Mouse (Mus musculus): Measurements from ENCODE around the gene Dera.

- TF ChIP-seq CTCF (IDR thresholded peaks at IDR 0.05; ENCODE audit: borderline replicate concordance, control insufficient read depth, extremely low read depth, insufficient read depth, low read length, poor library complexity) (no peak), POLR2A (IDR thresholded peaks at IDR 0.05; ENCODE audit: control insufficient read depth, extremely low read depth, insufficient read depth, low read length, poor library complexity) (no peak)
Observed at GRCm38 (mm10) chr6:137722220-137722931, 32.0 kb upstream of the Dera start.

Measured in thymus, adult 2 months (tissue).